Mouse (Mus musculus): Measurements from ENCODE around the gene Adgrg3. TPM values are rescaled to one million over a fixed set of nuclear protein-coding genes. Genes with fewer than 3 reads are reported as not detected.

Gene Adgrg3
- polyA plus RNA-seq, 1 experiment from 2014 or later, result 5.2 TPM

DNA sequence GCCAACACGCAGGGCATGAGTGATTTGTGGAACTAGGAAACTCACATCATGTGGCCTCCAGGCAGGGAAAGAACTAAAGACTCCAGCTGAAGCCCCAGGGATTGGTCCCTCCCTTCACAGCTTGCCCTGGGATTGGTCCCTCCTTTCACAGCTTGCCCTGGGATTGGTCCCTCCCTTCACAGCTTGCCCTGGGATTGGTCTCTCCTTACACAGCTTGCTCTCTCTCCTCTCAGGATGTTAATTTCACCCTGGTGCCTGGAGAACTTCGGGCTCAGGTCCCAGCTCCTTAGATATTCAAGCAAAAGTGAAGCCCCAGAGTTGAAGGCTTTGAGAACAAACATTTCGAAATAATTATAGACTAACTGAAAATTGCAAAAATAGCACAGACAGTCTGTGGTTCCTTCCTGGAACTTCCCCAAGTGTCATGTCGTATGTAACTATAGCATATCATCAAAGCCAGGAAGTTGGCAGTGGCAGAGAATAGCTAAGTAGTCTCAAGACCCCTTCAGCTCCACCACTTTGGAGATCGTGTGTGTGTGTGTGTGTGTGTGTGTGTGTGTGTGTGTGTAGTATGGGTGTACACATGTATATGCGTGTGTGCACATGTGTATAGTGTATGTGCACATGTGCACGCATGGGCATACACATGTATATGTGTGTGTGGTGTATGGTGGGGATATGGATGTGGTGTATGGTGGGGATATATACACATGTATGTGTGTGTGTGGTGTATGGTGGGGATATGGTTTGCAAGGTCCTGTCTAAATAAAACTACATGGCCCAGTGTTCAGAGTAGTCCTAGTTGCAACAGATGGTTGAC is 19.8 kb downstream of the Adgrg3 start:
- WGBS, result 50% methylated on average over 7 of the region's 7 CpGs
- Histone ChIP-seq H3K27me3 (no peaks in the 10 kb centered on the region), H3K4me3 (no peak overlapping the region), H3K9ac (no peak overlapping the region), H3K9me3 (no peaks in the 10 kb centered on the region), H3K4me2 (no peak overlapping the region), H3K4me1 (no peaks in the 10 kb centered on the region), H3K27ac (no peak overlapping the region), H3K36me3 (no peaks in the 10 kb centered on the region)
- ATAC-seq (ENCODE audit: borderline replicate concordance, extremely low read depth, low FRiP score, low TSS enrichment), result peak; percentile 74; the same call in 1 of the 2 replicates

DNA sequence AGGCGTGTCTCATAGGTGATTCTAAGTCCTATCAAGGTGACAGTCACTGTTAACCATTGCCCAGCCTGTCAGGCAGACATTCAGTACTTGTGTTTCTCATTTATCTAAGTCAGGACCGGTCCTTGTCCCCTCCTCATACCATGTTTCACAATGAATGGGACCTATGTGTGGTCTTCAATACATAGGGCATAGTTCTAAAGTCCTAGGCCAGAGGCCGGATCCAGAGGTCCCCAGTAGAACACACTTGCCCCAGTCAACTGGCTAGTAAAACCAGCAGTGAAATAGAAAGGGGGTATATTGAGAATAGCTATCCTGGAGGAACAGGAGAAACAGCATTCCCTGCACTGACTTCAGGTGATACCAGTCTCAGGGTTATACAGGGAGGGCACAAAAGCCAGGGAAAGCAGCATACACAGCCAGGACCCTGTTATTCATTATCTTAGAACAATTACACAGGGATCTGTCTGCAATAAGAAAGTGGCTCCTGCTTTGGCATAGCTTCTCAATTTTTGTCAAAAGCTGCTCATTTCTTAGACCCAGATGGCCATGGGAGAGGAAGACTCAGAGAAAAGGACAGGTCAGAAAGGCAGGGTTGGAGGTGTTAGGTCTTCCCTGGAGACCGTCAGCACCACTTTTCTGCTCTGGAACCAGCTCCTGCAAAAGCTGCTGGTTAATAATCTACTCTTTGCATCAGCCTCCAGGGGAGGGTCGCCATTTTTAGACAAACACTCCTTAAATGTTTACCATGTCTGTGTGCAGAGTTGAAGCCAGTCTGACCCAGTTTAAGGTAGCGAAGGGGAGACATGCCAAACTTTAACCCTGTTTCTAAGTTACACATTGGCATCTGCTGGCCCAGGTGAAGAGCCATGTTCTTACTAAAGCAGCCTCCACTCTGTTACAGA is 24.6 kb downstream of the Adgrg3 start:
- H3K4me2 ChIP-seq, result peak overlapping the region; percentile 16; the same call in 1 of the 2 replicates
- H3K4me1 ChIP-seq, result peaks cover 10% of the 10 kb centered on the region; the same call in 1 of the 2 replicates
- H3K27ac ChIP-seq, result peak overlapping the region; percentile 85
- 46% methylated on average over 6 of the region's 6 CpGs for WGBS
- H3K9me3 ChIP-seq, result no peaks in the 10 kb centered on the region
- H3K9ac ChIP-seq, result no peak overlapping the region
- H3K27me3 ChIP-seq, result no peaks in the 10 kb centered on the region
- ATAC-seq (ENCODE audit: borderline replicate concordance, extremely low read depth, low FRiP score, low TSS enrichment), result peak; percentile 76; the same call in 1 of the 2 replicates
- H3K36me3 ChIP-seq, result no peaks in the 10 kb centered on the region
- H3K4me3 ChIP-seq, result no peak overlapping the region

DNA sequence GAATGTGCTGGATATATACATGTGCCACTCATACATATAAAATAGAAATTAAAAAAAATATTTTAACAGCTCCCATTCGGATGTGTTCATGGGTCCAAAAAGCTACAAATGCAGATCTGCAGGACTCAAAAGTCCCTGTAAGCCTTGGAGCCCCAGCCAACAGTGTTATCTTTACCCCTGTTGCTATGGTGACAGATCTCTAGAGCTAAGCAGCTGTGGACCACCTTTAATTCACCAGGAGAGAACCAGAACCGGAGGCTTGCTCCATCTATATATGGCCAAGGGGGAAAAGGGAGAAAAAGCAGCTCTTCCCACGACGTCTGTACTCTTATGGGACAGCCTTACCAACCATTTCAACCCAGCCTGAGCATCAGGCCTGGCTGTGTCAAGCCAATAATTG is 27.3 kb downstream of the Adgrg3 start:
- no peaks in the 10 kb centered on the region for H3K36me3 ChIP-seq
- H3K27ac ChIP-seq, result no peak overlapping the region

DNA sequence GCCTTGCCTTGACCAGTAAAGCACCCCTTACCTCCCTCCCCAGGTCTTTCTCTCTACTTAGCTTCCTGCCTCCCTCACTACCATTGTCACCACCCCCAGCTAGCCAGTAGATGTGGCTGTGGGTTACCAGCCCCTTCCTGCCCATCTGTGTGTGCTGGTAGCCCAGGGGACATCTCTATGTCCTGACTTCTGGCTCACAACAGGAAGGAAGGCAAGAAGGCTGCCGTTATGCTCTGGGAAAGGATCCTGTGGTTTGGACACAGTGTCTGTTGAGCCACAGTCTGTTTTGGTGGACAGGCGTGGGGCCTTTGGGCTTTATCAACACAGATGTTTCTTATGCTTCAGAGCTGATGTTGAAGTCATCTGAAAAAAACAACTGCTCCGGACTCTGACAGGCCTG is 29.5 kb downstream of the Adgrg3 start:
- no peak for ATAC-seq (ENCODE audit: borderline replicate concordance, extremely low read depth, low FRiP score, low TSS enrichment)

More for the DNA sequence above, 27.3 kb downstream of the Adgrg3 start:
- Histone ChIP-seq H3K9ac (no peak overlapping the region), H3K4me3 (no peak overlapping the region), H3K4me2 (no peak overlapping the region), H3K9me3 (no peaks in the 10 kb centered on the region), H3K27me3 (no peaks in the 10 kb centered on the region), H3K4me1 (peaks cover 10% of the 10 kb centered on the region; the same call in 1 of the 2 replicates)
- ATAC-seq (ENCODE audit: borderline replicate concordance, extremely low read depth, low FRiP score, low TSS enrichment), result no peak
- WGBS, result 53% methylated on average over 4 of the region's 4 CpGs

DNA sequence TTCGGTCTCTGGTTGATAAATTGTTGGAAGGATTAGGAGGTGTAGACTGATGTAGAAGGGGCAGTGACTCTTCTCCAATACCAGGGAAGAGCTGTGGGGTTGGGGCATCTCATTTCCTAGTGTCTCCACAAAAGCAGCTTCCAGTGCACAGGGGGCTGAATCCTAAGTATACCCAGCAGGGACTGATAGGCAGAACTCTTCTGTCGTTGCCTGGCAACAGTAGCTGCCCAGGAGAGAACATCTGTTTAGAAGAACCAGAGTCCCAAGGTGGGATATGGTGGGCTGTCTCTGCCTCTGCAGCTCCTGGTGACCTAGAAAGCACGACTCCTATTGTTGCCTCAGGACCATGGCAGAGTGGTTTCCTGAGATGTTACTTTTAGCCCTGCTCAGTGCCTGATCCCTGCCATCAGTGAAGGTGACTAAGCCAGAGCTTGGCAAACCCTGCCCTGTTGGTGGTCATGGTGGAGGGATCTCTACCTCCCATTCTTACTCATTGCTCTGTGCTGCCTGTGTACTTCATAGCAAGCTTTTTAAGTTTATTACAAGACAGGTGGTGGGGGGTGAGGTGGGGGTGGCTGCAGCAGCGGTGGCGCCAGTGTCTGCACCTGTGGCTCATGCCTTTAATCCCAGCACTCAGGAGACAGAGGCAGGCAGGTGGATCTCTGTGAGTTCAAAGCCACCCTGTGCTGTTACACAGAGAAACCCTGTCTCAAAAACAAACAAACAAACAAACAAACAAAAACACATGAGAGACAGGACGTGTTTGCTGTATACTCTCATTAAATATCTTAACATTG is 30.6 kb downstream of the Adgrg3 start:
- Histone ChIP-seq H3K27me3 (no peaks in the 10 kb centered on the region), H3K9ac (no peak overlapping the region), H3K4me2 (no peak overlapping the region), H3K4me1 (peaks cover 5% of the 10 kb centered on the region; the same call in 1 of the 2 replicates), H3K36me3 (no peaks in the 10 kb centered on the region), H3K27ac (no peak overlapping the region), H3K4me3 (no peak overlapping the region), H3K9me3 (no peaks in the 10 kb centered on the region)
- WGBS, result 64% methylated on average over 6 of the region's 6 CpGs
- ATAC-seq (ENCODE audit: borderline replicate concordance, extremely low read depth, low FRiP score, low TSS enrichment), result no peak

More for the DNA sequence above, 29.5 kb downstream of the Adgrg3 start:
- Histone ChIP-seq H3K36me3 (no peaks in the 10 kb centered on the region), H3K27ac (no peak overlapping the region), H3K9ac (no peak overlapping the region), H3K4me1 (peaks cover 10% of the 10 kb centered on the region; the same call in 1 of the 2 replicates), H3K4me2 (no peak overlapping the region), H3K9me3 (no peaks in the 10 kb centered on the region), H3K27me3 (no peaks in the 10 kb centered on the region), H3K4me3 (no peak overlapping the region)
- WGBS, result 67% methylated on average over 3 of the region's 3 CpGs

DNA sequence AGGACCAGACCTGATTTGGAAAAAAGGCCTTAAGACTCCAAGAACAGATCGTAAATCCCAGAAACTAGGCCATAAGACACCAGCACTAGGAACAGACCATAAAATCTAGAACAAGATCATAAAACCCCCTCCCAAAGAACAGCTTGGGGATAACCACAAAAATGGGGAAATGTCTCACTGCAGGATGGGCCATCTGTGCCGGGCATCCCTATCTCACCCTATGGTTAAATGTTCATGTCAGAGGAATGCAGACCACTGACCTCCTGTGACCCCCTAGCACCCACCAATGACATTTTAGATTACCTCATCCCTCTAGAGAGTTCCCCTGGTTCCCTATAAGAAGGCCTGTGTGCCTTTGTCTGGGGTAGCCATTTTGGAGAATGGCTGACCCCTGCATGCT is 32.1 kb downstream of the Adgrg3 start:
- H3K27me3 ChIP-seq, result no peaks in the 10 kb centered on the region
- no peaks in the 10 kb centered on the region for H3K36me3 ChIP-seq
- H3K4me1 ChIP-seq, result 0 out of 2 replicates have a peak, but pooled peaks cover under 1% of the 10 kb centered on the region
- no peak overlapping the region for H3K4me3 ChIP-seq
- H3K27ac ChIP-seq, result no peak overlapping the region
- H3K9ac ChIP-seq, result no peak overlapping the region
- 65% methylated on average over 2 of the region's 2 CpGs for WGBS
- H3K4me2 ChIP-seq, result no peak overlapping the region
- no peak for ATAC-seq (ENCODE audit: borderline replicate concordance, extremely low read depth, low FRiP score, low TSS enrichment)
- no peaks in the 10 kb centered on the region for H3K9me3 ChIP-seq

DNA sequence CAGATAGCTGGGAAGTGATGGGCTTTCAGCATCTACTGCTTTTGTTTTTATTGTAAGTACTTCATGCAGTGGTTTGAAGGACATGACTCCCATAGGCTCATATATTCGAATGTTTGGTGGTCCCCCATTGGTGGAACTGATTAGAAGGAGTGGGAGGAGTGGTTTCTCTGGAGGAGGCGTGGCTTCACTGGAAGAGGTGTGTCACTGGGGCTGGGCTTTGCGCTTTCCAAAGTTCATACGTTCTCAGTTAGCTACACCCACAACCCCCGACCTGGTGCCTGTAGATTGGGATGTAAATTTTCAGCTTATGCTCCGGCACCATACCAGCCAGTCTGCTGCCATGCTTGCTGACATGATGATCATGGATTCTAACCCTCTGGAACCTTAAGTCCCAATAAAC is 36.9 kb downstream of the Adgrg3 start:
- H3K4me1 ChIP-seq, result no peaks in the 10 kb centered on the region
- H3K9me3 ChIP-seq, result no peaks in the 10 kb centered on the region
- no peak overlapping the region for H3K4me2 ChIP-seq
- no peak overlapping the region for H3K9ac ChIP-seq
- H3K27ac ChIP-seq, result no peak overlapping the region
- H3K4me3 ChIP-seq, result no peak overlapping the region
- ATAC-seq (ENCODE audit: borderline replicate concordance, extremely low read depth, low FRiP score, low TSS enrichment), result no peak
- 59% methylated on average over 6 of the region's 6 CpGs for WGBS
- no peaks in the 10 kb centered on the region for H3K27me3 ChIP-seq
- H3K36me3 ChIP-seq, result no peaks in the 10 kb centered on the region

DNA sequence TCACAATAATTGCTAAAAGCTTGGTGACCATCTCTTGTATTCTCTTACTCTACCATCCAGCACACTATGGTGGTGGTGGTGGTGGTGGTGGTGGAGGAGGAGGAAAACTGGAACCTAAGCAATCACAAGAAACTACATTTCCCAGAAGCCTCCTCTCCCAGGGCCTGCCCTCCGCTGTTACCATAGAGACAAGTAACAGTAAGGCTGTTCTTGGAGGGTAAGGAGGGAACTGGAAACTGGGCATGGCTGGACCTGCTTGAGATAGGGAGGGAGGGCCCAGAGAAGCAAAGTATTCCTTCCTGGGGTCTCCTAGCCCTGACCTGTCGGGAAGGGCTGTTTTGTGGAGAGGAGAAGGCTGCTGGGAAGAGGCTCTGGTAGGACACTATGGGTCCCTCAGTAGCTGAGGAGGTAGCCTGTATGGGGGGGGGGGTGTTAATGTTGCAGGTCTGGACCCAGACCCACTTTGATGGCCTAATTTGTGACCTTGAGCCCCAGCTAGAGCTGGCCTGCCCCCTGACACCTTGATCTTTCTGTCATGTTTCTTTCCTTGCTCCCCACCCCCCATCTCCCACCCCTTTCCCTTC is 37.5 kb downstream of the Adgrg3 start, which contains the start of gene Drc7:
TSS of gene Drc7 (plus strand) at position 177 of the 584 bp plus-strand sequence.
- Histone ChIP-seq H3K27ac (no peak within 1 kb of the TSS), H3K36me3 (no peaks in the 10 kb centered on the region), H3K4me3 (no peak within 1 kb of the TSS), H3K9ac (no peak within 1 kb of the TSS), H3K27me3 (no peaks in the 10 kb centered on the region), H3K4me1 (no peaks in the 10 kb centered on the region), H3K4me2 (no peak within 1 kb of the TSS), H3K9me3 (no peaks in the 10 kb centered on the region)
- peak; percentile 68 for ATAC-seq (ENCODE audit: borderline replicate concordance, extremely low read depth, low FRiP score, low TSS enrichment)
- WGBS, result 12% methylated on average over 2 of the region's 2 CpGs

DNA sequence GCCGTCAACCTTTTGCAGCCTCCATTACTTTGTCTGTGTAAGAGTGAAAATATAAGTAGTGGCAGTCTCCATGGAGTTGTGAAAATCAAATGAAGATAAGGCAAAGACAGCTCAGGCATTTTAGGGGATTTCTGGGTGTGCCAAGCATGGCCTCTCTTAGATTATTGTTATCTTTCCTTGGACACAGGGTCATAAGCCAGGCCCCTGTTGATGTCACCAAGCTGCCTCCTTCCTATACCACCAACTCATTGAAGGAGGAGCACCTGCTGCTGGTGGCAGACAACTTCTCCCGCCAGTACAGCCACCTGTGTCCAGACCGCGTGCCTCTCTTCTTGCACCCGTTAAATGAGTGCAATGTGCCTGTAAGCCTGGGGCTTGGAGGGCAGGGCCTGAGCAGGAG is 38.9 kb downstream of the Adgrg3 start:
- WGBS, result 74% methylated on average over 5 of the region's 5 CpGs
- Histone ChIP-seq H3K4me2 (no peak overlapping the region), H3K36me3 (no peaks in the 10 kb centered on the region)

DNA sequence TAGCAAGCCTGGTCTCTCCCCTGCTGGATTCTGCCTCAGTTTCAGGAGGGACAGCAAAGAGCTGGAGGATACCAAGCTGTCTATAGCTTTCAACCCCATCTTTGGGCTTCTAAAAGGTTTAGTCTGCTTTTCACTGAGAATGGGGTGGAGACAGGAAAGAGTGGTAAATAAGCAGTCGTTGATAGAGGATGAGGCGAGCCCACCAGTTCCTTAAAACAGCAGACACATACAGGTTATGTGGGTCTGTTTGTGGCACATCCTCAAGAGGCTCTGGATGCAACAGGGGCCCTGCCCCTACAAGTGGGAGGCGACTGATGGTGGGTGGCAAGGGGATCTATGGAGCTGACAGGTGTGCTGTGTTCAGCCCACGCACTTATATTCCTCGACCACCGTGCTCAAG is 41.2 kb downstream of the Adgrg3 start:
- 72% methylated on average over 6 of the region's 6 CpGs for WGBS
- Histone ChIP-seq H3K36me3 (no peaks in the 10 kb centered on the region), H3K27me3 (no peaks in the 10 kb centered on the region), H3K4me3 (no peak overlapping the region), H3K9ac (no peak overlapping the region), H3K9me3 (no peaks in the 10 kb centered on the region), H3K4me1 (0 out of 2 replicates have a peak, but pooled peaks cover 3% of the 10 kb centered on the region), H3K4me2 (no peak overlapping the region), H3K27ac (no peak overlapping the region)
- no peak for ATAC-seq (ENCODE audit: borderline replicate concordance, extremely low read depth, low FRiP score, low TSS enrichment)

More for the DNA sequence above, 38.9 kb downstream of the Adgrg3 start:
- Histone ChIP-seq H3K4me1 (no peaks in the 10 kb centered on the region), H3K9me3 (no peaks in the 10 kb centered on the region), H3K27ac (no peak overlapping the region), H3K9ac (no peak overlapping the region), H3K4me3 (no peak overlapping the region), H3K27me3 (no peaks in the 10 kb centered on the region)
- no peak for ATAC-seq (ENCODE audit: borderline replicate concordance, extremely low read depth, low FRiP score, low TSS enrichment)
